Mouse (Mus musculus): ENCODE data around the gene Ddb1.

The Ddb1 gene

DNA sequence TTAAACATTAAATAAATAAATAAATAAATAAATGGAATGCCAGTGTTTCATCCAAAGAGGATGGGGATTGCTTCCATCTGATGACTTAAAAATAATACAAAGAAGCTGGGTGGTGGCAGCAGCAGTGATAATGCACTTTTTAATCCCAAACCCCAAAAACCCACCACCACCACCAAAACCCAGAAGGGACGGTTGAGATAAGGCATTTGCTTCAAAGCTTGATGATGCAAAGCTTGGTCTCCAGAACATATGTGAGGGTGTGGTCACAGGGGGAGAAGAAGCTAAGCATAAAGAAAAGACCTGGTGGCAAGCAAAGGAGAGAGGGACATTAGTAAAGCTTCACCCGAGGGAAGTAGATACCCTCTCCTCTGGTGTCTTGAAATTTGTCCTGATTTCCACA, 56.8 kb downstream of the Ddb1 start:
- no peak for DNase-seq (ENCODE audit: low spot score)

- DNase-seq (ENCODE audit: low spot score), result no peak
These were observed 57.5 kb downstream of the Ddb1 start for GRCm38 (mm10) chr19:10662665-10663064.

DNA sequence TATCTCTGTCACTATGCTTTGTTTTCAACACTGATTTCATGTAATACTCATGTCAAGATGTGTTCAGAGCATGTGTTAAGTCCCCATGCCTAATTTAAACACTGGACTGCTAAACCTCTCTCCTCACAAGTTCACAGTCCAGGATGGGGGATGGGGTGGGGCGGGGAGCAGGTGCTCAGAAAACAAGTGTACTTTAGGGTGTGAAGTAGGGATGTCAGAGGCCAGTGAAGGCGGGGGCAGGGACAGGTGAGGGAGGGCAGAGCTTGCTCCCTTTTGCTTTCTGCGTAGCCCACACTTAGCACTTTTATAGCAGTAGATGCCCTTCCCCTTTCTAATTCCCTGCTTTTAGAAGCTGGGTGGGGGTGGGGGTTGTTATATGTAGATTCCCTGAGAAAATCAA, 60.0 kb downstream of the Ddb1 start:
- DNase-seq (ENCODE audit: low spot score), result no peak

DNA sequence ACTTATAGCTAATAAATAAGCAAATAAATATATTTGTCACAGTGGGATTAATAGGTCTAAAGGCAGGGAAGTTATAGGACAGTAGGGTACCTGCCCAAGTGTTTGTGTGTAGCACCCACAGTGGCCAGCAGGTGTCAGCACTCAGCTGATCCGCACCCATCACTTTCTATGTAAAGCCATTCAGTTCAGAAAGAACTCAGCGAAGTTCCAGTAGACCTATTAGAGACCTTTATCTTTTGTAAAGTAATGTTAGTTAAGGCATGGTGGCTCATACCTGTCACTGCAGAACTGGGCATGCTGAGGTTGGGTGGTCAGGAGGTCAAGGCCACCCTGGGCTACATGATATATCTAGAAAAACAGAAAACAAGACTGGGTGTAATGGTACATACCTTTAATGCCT, 60.4 kb downstream of the Ddb1 start:
- DNase-seq (ENCODE audit: low spot score), result peak; percentile 68

GRCm38 (mm10) chr19:10671319-10671718, 66.2 kb downstream of the Ddb1 start:
- no peak for DNase-seq (ENCODE audit: low spot score)

GRCm38 (mm10) chr19:10671854-10672417, 66.8 kb downstream of the Ddb1 start:
- DNase-seq (ENCODE audit: low spot score), result no peak

DNA sequence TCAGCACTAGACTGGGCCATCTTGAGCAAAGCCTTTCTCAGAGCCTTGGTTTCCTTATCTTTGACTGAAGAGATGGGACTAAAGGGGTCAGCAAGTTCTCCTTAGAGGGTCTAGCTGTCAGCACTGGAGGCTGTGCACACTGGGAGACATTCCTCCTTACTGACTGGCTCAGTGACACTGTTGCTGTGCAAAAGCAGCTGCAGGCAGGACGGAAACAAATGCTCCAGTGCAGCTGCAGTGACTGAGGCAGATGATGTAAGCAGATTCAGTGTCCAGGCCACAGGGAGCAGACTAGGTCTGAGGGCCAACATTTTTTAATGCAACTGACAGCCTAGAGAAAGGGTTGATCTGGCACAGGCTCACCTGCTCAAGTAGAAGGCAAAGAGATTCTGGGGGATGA, 68.1 kb downstream of the Ddb1 start:
- no peak for DNase-seq (ENCODE audit: low spot score)

DNA sequence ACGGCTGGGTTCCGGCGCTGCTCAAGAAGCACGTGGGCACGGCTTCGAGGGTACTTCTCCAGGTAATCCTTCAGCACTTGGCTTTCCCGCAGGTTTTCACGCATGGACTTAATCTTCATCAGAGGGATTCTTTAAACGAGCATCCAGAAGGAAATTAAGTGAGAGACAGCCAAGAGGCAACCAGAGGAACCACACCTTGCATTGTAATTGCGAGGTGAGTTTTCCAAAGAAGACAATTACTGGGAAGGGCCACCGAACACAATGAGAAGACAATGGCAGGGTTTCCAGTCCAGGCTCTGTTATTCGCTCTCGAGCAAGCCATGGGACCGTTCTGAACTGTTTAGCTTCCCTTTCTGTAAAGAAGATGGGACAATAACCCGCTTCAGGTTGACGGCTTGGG, 71.5 kb downstream of the Ddb1 start:
- no peak for DNase-seq (ENCODE audit: low spot score)

DNA sequence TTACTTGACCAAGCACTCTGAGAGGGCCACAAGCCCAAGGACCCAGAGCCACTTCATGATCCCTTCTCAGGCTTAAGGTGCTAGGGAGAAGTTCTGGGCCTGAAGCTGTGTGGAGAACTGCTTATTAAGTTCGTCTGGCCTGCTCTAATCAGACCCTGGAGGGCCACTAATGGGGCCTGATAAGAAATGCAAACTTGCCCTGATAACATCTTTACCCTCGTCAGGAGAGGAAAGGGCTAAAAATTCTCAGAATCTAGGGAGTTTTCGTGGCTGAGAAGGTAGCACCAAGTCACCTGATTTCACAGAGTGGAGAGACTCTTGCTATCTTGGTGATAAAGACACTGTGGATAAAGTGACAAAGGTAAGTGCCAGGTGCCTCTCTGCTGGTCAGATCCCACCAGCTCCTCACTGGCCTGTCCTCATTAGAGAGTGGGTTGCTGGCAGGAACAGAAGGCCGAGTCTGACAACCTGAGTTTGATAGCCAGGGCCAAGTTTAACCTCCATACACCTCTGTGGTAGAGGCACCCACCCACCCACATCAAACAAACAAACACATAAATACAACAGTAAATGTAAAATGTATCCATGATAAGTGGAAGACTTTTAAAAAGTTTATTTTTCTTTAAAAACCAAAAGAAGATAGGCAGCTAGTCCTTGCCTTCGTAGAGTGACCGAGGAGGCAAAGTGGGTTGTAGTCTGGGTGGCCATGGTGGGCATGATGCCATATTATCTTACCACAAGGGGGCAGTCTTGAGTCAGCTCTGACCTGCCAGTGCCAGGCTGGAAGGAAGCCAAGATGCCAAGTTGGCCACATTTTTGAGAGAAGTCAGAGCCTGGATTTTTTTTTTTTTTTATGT, 73.0 kb downstream of the Ddb1 start, which contains the start of gene Pga5:
TSS of gene Pga5 (minus strand) at position 157 of the 857 bp plus-strand sequence.
- DNase-seq (ENCODE audit: low spot score), result peak; percentile 90

DNA sequence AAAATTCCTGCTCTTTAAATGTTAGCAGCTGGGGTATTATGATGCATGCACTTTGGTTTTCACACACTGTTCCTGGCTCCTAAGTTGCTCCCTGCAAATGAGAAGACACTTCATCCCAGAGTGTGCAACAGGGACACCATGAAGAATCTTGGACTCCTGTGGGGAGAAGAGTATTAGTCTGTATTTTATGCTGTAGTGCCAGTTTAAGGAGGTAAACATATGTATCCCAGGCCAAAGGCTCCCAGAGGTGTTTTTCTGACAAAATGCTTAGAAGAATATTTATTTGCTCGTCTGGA, 73.6 kb downstream of the Ddb1 start:
- no peak for DNase-seq (ENCODE audit: low spot score)

Measured in layer of hippocampus, adult 11-12 months (tissue).